Mouse (Mus musculus): ENCODE results near the gene Alx3.

The Alx3 gene

DNA sequence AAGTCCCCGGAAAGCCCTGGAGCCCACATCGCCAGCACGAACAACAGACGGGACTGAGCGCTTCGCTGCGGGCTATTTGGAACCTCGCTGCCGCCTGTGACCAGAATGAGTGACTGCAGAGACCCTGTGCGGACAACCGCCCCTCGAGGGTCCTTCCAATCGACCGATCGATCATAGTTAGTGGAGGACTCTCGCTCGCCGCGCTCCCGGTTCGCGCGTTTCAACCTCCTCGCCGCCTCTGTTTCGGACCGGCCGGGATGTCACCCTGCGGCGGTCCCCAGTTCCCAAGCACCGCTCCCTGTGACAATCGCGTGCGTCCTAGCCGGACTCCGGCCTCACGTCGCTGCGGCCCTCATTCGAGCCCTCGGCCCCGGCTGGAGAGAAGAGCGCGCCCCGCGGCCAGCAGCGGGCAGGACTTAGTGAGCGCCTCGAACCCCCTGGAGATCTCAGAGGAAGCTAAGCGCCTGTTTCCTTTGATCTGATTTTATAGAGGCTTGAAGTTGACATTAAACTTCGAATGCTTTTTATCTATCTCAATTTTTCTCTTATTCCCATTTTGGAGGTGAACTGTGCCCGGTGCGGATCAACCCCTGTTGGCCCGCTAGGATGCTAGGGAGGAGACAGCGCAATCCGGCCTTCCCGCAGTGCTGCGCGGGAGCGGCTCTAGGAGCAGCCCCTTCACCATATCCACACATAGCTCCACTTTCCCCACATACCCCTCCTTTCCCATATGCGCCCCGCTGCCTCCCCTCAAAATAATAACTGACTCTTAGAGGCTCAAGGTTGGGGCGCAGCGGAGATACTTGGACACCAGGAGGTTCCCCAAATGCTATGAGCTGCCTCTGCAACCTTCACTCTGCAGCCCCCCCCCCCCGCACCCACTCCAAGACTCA lies 11.7 kb upstream of the Alx3 start:
- ATAC-seq (ENCODE audit: low TSS enrichment), result no peak

- ATAC-seq (ENCODE audit: low TSS enrichment), result no peak
Observed at GRCm38 (mm10) chr3:107583893-107584292, 10.9 kb upstream of the Alx3 start.

DNA sequence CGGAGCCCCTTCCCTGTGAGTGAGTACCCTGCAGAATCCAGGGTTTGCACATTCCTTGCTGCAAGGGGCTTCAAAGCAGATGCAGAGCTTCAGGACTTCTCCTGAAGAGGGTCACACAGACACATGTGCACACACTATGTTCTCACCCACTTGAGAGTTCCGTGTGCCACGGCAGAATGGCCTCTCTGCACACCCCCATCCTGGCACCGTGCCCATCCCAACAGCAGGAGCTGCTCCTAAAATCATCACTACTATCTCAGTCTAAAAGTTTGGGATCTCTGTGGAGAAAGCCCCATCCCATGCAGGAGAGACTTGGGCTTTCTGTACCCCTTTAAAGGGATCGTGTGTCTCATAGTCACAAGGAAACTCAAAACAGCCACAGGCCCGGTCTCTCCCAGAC lies 8.3 kb upstream of the Alx3 start:
- ATAC-seq (ENCODE audit: low TSS enrichment), result no peak

GRCm38 (mm10) chr3:107591612-107592011 lies 3.2 kb upstream of the Alx3 start:
- no peak for ATAC-seq (ENCODE audit: low TSS enrichment)

DNA sequence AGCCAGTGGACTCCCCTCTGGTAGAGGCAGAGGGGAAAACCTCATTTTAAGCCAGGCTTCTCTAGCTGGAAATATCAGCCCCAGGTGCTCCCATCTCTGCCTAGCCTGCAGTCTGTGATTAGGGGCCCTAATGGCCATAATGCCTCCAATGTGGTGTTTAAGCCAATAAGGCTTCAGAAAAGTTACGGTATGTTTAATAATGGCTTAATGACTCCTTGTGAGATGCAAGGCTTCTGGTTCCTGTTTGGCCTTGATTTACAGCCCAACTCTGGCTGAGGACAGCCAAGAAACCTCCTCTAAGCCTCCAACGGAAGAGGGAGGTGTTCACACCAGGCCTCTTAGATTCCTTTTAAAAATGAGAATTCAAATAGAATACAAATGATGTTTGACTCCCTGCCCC lies 1.2 kb upstream of the Alx3 start:
- ATAC-seq (ENCODE audit: low TSS enrichment), result no peak

GRCm38 (mm10) chr3:107595264-107595937 lies 570 bp downstream of the Alx3 start:
- ATAC-seq (ENCODE audit: low TSS enrichment), result no peak

DNA sequence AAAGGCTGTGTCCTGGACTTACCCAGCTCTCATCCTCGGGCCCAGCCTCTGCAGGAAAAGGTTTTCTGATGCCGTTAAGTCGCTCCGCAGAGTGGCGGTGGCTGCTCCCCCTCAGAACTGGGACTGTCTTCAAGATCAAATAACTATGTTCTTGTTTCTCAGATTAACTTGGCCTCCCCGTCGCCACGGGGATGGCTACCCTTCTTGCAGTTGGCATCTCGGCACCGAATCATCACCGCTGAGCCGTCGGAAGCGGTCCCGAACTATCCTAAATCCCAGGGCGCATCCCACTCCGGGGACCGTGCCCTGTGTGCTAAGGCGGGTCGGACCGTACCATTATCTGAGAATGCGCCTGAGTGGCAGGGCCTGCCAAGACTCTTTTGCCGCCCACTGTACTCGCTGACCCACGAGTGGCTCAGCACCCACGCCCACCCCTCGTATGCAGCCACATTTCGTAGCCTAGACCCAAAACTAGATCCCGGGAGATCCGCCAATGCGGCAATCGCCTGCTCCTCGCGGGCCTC lies 1.2 kb downstream of the Alx3 start:
- ATAC-seq (ENCODE audit: low TSS enrichment), result no peak

DNA sequence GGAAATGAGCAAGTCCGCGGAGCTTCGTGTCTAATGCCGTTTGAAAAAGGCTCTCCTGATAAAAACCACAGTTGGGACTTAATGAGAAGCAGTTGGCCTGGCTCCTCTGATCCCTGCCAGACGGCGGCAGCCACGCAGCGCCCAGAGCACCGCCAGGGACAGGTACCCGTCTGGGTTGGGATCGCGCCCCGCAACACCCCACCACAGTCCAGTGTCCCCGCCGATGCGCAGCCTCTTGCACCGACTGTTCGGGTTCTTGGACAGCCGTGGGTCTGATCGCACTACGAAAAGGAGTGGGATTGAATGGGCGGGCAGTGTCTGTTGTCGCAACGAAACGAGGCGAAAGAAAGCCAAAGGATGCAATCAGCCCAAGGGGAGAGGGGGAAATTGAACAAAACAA lies 1.7 kb downstream of the Alx3 start:
- ATAC-seq (ENCODE audit: low TSS enrichment), result no peak

DNA sequence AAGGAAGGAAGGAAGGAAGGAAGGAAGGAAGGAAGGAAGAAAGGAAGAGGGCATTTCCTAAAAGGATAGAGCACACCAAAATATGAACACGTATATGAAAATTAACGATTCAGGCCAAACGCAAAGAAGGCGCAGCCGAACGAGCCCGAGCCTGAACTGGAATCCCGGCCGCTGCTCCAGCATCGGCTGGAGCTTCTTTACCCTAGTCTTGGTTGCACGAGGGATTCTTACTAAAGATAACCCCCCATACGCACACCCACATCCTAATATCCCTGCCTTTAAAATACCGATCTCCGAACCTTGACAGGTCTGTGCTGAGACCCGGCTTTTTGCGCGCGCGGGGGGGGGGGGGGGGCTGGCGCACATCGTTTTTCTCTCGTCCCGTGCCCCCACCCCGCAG lies 2.3 kb downstream of the Alx3 start:
- ATAC-seq (ENCODE audit: low TSS enrichment), result no peak

- ATAC-seq (ENCODE audit: low TSS enrichment), result no peak
Observed at GRCm38 (mm10) chr3:107597586-107598389, 3.0 kb downstream of the Alx3 start.

DNA sequence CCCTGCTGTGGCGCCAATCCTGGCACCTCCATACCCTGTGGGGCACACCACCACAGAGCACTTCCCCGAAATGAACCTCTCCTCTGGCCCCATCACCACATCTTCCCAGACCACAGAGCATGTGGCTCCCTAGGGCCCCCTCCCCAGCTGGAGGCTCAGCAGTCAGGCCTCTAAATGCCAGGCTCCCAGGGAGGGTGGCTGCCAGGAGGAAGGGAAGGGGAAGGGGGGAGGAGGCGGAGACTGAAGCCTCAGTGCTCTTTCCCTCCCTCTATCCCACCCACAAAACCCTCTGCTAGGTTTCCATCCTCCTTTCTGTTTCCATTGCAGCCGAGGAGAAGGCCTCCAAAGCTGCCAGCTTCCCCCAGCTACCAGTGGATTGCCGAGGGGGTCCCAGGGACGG lies 5.3 kb downstream of the Alx3 start:
- ATAC-seq (ENCODE audit: low TSS enrichment), result no peak

DNA sequence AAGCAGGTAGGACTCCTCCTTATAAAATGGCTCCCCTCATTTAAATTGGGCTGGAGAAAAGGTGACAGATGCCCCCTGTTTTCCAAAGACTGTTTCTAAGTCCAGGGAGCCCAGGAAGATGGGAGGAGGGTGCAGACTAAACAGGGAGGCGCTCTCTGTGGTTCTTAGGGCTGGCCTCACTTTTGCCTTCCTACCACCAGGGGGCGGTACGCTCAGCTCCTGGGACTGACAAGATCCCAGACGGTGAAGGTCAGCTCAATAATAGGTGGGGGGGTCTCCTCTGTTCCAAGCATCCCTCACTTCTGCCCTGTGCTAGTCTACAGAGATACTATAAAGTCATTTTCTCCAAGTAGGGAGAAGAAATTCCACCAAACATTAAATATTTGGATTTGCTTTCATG lies 10.5 kb downstream of the Alx3 start:
- ATAC-seq (ENCODE audit: low TSS enrichment), result 0 out of 2 replicates have a peak, but pooled peaks have one; percentile 58

DNA sequence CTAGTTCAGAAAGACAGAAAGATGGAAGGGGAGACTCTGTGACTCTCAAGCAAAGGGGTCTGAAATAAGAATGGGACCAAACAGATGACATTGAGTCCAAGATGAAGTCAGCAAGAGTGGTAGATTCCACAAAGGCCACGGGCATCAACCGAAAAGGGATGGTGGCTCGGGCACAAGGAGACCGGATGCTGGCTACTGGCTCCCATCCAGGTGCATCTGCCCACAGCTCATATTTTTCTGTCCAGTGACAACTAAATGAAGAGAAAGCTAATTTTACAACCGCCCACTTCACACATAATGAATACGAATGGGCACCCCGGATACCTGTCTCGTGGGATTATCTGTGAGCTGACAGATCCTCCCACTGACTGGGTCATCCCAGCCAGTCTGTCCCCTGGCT lies 12.4 kb downstream of the Alx3 start:
- ATAC-seq (ENCODE audit: low TSS enrichment), result no peak

- ATAC-seq (ENCODE audit: low TSS enrichment), result no peak
Observed at GRCm38 (mm10) chr3:107608808-107609207, 14.0 kb downstream of the Alx3 start.

DNA sequence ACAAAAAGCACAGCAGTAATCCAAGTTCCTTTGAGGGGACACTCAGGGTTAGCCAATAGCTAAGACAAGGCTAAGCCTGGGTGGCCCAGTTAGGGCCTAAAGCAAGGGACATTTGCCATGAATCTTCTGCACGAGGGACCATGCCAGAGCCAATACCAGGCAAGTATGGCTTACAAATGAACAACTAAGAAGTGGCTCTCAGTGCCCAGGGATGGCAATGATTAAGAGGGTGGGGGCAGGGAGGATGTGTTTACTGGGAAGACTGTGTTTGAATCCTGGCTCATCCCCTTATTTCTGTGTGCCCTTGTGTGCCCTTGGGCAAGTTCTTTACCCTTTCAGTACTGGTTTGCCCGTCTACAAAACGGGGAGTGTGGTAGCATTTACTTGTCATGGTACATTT lies 14.5 kb downstream of the Alx3 start:
- no peak for ATAC-seq (ENCODE audit: low TSS enrichment)

DNA sequence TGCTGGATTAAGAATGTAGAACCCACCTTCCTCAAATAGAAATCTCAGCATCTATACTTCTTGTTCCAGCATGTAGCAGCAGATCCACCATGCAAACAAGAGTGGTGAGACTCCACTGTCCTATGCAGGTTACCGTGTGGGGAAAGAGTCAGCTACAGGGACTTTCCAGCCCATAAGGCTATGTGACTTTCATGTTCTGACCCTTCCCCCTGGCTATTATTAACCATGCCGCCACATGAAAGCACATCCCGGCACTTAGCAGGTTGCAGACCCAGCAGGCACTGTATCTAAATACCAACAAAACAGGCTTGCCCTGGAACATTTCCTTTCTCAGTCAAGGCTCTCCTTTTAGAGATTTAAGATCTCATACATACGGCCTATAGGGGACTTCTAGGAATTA lies 16.6 kb downstream of the Alx3 start:
- ATAC-seq (ENCODE audit: low TSS enrichment), result no peak

DNA sequence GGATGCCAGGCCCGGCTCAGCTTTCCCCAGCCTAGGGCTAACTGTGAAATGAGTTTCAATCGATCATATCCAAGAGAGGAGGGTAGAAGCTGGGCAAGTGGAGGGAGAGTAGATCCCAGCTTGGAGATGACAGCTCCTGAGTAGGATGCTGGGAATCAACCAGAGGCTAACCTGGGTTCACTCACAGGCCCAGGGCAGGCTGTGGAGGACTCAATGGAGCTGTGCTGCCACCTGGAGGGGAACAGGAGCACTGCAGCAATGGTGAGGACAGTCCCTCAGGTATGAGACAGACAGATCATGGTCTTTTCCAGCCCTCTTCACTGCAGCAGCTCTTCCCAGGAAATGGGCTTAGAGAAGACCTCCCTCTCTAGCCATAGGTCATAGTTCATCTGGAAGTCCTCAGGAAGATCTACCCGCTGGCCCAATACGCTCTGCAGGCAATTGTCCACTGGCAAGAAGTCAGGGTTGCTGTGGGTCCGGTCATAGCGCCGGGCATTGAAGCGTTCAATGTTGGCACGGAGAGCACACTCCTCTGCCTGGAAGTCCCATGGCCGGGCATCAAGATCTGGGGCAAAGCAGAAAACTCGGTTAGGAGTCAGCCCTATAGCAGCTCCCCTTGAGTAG lies 18.2 kb downstream of the Alx3 start:
- ATAC-seq (ENCODE audit: low TSS enrichment), result peak; percentile 76

- no peak for ATAC-seq (ENCODE audit: low TSS enrichment)
Observed at GRCm38 (mm10) chr3:107617800-107618199, 23.0 kb downstream of the Alx3 start.

GRCm38 (mm10) chr3:107619911-107620310 lies 25.1 kb downstream of the Alx3 start:
- no peak for ATAC-seq (ENCODE audit: low TSS enrichment)

GRCm38 (mm10) chr3:107621286-107622075 lies 26.6 kb downstream of the Alx3 start:
- ATAC-seq (ENCODE audit: low TSS enrichment), result no peak

DNA sequence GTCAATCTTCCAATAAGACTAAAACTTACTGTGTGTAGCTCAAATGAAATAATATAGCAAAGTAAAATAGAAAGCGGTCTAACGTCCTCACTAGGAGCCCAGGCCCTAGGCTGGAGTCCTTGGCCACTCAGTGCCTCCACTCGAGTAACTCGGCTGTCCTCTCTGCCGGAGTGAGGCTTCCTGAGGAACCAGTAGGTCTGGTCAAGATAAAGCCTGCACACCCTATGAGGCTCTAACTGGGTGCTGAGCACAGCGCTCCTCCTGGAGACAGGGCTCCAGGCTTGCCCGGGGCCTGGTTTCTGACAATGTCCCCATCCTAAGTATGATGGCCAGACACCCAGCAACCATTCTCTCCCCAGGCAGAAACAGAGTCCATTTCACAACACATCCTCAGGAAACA lies 27.7 kb downstream of the Alx3 start:
- ATAC-seq (ENCODE audit: low TSS enrichment), result no peak
